Mouse (Mus musculus): ENCODE data around the gene Gm8909.
"Not testable (repeated sequence)": the region's sequence is repeated elsewhere in the genome, so short reads cannot be mapped to it uniquely, and the experiment has no call there.

The Gm8909 gene

DNA sequence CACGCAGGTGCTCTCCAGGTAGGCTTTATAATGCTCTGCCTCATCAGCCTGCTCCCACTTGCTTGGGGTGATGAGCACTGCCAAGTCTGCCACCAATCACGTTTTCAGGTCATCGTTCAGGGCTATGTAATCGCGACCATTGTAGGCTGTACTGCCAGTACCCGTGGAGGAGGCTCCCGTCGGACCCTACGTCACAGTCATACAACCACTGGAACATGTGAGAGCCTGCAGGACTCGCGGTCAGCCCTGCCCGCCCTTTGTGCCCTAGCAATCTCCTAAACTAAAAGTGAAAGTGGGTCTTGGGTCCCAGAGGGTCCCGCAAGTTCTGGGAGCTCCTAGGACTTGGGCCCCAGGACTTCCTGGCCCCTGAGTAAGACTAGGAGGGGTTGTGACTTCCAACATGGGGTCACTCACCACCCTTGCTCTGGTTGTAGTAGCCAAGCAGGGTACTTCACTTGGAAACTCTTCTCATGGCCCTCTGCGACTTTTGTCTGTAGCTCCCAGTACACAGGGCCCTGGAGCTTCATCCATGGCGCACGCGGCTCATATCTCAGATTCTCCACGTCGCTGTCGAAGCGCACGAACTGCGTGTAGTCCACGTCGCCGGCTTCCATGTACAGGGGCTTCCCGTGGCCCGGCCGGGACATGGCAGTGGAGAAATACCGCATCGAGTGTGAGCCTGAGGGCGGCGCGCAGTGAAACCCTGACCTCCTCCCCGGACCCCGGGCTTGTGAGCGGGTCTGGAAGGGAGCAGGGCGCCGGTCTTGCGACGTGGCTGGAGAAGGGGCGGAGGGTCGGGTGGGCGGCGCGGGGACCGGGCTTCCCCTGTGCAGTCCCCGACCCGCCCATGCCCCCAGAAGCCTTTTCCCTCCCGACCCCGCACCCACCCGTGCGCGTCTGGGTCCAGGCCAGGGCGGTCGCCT is 6.9 kb downstream of the Gm8909 start:
- no peak for DNase-seq

- not testable (repeated sequence) for DNase-seq
These were observed 10.1 kb downstream of the Gm8909 start for GRCm38 (mm10) chr17:36158264-36158663.

DNA sequence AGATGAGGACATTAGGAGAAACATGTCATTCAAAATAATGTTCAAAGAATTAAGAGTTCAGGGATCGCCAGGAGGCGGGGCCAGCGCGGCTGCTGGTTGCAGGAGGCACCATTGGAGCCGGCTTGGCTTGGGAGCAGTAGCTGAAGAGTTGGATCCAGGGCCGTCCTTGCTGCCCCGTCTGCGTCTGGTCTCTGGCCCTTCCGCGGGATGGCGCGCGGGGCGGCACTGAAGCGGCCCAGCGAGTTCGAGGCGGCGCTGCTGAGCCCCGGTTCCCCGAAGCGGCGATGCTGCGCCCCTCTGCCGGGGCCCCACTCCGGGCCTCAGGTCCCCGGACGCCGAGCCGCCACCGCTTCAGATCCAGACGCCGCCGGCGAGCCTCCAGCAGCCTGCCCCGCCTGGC is 10.6 kb downstream of the Gm8909 start:
- not testable (repeated sequence) for DNase-seq

DNA sequence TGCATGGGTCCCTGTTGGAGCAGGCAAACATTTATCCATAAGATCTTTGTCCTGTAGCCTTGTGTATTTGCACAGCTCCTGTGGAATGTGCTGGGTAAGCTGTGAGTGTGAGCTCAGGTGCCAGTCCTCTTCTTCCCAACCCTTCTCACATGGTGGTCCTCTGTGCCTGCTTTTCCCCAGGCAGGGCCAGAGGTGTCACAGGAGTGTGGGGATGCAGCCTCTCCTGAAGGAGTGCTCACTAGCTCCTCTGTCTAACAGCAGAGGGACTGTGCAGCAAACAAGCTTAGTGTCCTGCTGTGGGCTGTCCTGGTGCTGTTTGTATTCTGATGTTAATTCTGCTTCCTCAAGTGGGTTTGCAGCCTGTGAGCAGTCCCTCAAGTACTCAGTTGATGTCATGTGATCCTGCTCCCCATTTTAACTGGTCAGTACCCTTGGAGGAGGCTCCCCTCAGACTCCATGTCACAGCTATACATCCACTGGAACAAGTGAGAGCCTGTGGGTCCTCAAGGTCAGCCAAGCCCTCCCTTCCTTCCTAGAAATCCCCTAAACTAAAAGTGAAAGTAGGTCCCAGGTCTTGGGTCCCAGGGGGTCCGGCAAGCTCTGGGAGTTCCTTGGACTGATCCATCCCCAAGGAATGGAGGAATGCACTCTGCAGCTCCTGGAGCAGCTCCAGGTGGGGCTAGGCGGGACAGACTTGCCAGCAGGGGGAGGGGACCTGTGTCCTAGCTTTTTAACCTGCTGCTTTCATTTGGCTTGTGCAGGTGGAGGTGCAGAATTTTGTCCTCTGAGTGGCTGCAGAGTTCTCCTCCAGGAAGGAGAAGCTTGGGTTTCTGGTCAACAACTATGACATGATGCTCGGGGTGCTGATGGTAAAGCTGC is 13.8 kb downstream of the Gm8909 start:
- DNase-seq = no peak

DNA sequence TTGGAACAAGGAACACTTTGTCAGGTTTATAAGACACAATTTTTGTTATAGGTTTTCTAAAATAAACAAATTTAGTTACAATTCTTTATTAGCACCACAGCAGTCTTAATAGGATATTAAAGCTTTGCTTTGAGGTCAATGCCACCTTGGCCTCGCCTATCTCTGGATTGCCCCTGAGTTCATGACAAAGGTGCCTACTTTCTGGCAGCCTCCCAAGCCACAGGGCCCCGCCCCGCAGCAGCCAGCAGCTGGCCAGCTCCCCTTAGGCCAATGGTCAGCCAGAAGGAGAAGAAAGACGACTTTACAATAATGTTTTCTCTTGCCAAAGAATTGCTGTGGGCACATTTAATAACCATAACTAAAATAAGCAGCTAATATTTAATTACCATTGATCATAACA is 17.1 kb downstream of the Gm8909 start:
- not testable (repeated sequence) for DNase-seq

- DNase-seq = not testable (repeated sequence)
These were observed 19.9 kb downstream of the Gm8909 start for GRCm38 (mm10) chr17:36148468-36148867.

DNA sequence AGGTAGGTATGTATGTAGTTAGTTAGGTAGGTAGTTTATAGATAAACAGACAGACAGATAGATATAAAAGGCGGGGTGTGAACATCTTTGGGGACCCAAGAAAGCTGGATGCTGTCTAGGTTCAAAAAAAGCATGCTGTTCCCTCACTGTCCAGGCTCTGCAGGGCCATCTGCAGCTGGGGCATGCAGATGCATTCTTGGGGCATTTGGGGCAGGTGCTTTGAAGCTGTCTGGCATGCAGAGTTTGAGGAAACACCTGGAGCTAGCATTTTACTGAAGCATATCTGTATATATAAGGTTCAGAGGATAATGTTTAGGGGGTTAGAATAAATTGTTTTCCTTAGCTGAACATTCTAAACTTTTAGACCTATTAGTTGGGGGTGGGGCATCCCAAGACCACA is 21.4 kb downstream of the Gm8909 start:
- not testable (repeated sequence) for DNase-seq

DNA sequence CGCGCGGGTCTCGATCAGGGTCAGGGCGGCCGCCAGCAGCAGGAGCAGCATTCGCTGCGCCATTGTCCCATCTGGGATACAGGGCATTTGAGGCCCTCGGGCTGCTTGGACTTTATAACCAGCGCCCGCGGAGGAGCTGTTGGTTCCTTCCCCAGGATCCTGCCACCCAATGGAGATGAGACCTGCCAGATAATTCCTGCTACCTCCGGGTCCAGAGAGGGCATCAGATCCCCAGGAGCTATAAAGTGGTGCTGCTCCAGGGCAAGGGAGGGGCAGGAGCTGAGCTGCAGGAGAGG is 22.5 kb downstream of the Gm8909 start:
- not testable (repeated sequence) for DNase-seq

GRCm38 (mm10) chr17:36145111-36145860 is 23.1 kb downstream of the Gm8909 start:
- peak; percentile 18 for DNase-seq

DNA sequence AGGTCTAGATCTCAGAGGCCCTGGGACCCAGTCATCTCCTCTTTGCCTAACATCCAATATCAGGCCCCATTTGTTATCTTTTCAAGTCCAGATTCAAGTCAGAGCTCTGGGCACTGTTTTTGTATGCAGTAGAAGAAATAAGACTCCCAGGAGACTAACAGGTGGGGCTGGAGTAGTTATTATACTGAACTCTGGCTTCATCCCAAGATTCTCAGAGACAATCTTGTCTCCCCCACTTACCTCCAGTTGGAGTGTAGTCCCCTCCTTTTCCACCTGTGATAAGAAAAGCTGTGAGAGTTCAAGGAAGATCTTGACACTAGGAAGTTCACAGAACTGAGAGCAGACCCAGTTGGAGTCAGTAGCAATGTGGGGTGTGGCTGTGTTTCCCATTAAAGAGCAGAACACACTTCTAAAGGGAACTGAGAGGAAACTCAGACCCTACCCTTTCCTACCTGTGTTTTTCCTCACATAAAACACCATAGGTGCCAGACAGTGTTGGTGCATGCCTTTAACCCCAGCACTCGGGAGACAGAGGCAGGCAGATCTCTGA is 32.0 kb downstream of the Gm8909 start:
- DNase-seq = not testable (repeated sequence)

GRCm38 (mm10) chr17:36135421-36136231 is 32.7 kb downstream of the Gm8909 start:
- DNase-seq = not testable (repeated sequence)

DNA sequence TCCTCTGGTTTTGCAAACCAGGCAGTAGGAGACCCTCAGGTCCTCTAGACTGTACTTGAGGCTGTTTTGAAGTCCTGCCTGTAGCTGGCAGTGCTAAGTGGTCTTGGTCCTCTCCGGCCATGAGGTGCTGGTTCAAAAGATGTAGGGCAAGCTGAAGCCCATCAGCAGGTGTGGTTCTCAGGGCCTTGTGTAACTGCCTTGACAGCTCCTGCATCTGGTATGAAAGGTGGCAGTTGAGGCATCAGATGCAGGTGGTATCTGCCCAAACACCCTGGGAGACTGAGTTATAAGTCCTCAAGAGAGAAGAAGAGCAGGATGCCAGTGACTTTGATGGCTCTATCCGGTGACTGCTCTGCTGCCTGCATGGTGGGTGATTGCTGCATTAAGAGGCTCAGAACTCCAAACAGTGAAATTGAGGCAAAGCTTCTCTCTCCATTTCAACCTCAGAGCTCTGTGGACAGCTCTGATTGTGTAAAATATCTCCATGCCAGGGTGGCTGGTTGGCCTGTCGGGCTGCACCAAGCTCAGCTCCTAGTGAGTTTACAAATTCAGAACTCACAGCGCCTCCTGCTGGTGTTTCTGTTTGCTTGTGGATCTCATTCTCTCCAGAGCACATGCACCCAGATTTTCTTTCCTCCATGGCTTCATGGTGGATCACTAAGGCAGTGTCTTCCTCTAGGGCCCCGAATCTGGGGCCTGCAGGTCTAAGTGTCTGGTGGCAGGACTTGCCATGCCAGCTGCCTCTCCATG is 36.6 kb downstream of the Gm8909 start:
- no peak for DNase-seq

- DNase-seq = peak; percentile 47
These were observed 39.1 kb downstream of the Gm8909 start, which contains the start of gene Gm7030 for GRCm38 (mm10) chr17:36128968-36129817. TSS of gene Gm7030 (minus strand) at chr17:36129425.

DNA sequence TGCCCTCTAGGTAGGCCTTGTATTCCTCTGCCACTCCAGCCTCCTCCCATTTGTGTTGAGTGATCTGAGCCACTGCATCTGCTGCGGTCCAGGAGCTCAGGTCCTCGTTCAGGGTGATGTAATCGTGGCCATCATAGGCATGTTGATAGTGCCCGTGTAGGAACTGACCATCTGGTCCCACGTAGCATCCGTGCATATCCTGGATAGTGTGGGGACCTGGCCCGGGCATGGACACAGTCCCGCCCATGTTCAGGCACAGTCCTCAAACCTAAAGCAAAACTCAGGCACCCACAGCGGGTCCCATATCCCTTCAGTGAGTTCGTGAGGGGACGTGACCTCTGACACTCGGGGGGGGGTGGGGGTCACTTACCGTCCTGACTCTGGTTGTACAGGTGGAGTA is 39.8 kb downstream of the Gm8909 start:
- DNase-seq = not testable (repeated sequence)

DNA sequence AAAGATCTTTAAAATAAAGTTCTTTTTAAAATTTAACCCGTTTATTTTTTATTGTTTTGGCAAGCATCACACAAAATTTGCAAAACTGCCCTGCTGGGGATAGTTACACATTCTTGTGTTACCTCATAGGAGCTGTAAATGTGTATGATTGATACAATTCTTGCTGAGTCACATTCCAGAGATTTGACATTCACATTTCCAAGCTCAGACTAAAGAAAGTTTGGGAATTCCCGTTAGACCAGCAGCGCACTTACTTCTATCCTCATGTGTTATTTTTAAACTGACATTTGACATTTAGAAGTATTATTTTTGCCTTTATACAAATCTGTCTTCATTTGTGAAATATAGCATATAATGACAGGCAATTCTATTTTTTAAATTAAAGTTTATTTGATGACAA is 44.2 kb downstream of the Gm8909 start:
- not testable (repeated sequence) for DNase-seq

DNA sequence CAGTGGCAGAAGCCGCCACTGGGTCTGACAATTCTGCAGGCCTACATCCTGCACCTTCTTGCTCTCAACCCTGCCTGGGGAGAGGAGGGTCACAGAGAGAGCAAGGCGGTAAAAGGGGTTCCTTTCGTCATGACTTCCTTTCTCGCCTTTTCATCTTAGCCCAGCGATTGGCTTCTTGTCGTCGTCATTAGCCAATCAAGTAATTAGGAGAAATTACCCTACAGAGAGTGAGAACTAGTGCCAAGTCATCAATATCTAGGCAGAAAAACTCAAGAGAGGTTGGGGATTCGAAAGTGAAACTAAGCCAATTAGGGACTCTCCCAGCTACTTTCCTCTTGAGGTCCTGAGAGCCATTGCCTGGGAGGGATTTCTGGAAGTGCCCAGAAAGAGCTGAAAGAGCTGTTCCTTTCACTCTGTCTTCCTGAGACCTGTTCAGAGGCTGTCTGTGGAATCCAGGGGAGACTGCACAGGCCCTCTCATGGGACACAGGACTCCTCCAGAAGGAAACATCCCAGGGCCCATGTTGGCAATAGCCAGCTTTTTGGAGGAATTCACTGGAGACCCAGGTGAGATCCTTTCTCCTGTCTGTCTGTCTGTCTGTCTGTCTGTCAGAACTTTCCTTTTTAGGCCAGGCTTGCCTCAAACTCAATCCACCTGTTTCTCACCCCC is 46.9 kb downstream of the Gm8909 start, which contains the start of gene Gm19684:
Gene Gm19684 (plus strand): TSS at position 327 of the 669 bp plus-strand sequence.
- DNase-seq = peak; percentile 78

GRCm38 (mm10) chr17:36120839-36121238 is 47.5 kb downstream of the Gm8909 start:
- not testable (repeated sequence) for DNase-seq

DNA sequence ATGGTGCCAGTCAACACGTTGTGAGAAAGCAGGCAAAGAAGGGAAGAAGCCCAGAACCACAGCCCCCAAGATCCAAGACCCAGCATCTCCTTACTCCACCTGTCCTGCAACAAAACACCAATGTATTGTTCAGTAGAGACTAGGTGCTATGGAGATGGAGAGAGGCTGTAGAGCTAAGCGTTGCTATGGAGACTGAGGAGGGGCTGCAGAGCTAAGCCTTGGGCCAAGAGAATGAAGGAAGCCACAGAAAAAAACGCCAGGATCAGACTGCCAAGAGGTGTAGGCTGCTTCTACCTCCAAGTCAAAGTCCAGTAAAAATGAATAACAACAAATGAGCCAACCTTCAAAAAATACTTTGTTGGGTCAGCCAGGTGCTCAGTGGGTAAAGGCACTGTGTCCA is 51.8 kb downstream of the Gm8909 start:
- not testable (repeated sequence) for DNase-seq
